Mouse (Mus musculus): ENCODE results near the gene Ptprg. TPM values are rescaled to one million over a fixed set of nuclear protein-coding genes. Genes with fewer than 3 reads are reported as not detected.

Gene Ptprg
- total and polyA plus RNA-seq, 2 experiments from 2014 or later: 28.5 to 88.7 TPM

DNA sequence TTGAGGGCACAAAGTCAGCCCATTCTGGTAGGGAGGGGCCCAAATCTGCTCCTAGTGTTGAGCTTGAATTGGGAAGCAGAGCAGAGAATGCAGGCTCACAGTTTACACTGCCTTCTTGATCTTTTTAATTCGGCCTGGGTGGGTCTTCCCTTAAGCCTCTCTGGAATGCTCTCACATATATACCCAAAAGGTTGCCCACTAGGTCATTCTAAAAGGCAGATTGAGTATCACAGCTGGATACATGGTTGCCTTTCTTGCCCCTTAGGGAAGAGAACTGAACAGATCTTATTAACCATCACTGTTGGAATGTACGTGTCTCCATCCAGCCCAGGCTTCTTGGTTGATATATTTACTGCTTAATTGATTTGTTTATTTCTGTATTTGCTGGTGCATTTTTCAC lies 349.5 kb downstream of the Ptprg start:
- TF ChIP-seq CTCF (IDR thresholded peaks at IDR 0.05; ENCODE audit: low read depth): no peak
- H3K4me2 ChIP-seq (ENCODE audit: low read depth): no peak overlapping the region
- no peak overlapping the region for H3K4me3 ChIP-seq (ENCODE audit: low read depth, low read length)
- DNase-seq (no peak), ATAC-seq (no peak)
- no peak overlapping the region for H3K27ac ChIP-seq (ENCODE audit: low read depth, low read length)
- WGBS: 34% methylated on average over 2 of the region's 2 CpGs
- 0 out of 2 replicates have a peak, but pooled peaks cover 5% of the 10 kb centered on the region for H3K4me1 ChIP-seq (ENCODE audit: insufficient read depth)
- H3K27me3 ChIP-seq (ENCODE audit: insufficient read depth, low read length): no peaks in the 10 kb centered on the region
- H3K9me3 ChIP-seq (ENCODE audit: low read length): no peaks in the 10 kb centered on the region
- no peak overlapping the region for H3K9ac ChIP-seq
- no peaks in the 10 kb centered on the region for H3K36me3 ChIP-seq (ENCODE audit: insufficient read depth)

DNA sequence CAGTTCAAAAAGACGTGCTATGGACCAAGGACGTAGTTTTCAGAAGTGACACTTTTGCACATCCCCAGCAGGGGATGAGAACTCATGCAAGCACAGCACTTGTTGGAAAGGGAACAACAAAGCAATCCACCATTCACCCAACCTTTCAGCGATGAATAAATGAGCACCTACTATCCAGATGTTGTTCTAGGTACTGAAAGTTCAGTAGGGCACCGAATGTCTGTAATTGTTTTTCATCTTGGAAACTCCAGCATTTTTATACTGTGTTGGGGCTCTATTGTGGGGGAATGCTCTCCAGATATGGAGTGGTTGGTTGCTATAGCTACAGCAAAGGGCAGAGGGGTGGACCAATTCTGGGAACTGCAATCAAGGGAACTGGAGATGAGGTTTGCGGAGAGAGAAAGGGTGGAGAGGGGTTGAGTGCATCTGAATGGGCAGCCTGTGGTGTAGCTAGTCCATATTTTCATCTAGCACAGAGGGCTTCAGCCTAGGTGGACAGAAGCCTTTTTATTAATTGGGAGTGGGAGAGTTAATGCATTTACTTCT lies 352.9 kb downstream of the Ptprg start:
- WGBS: 58% methylated on average over 5 of the region's 5 CpGs
- 0 out of 2 replicates have a peak, but pooled peaks cover 5% of the 10 kb centered on the region for H3K4me1 ChIP-seq (ENCODE audit: insufficient read depth)
- H3K4me2 ChIP-seq (ENCODE audit: low read depth): no peak overlapping the region
- H3K9me3 ChIP-seq (ENCODE audit: low read length): no peaks in the 10 kb centered on the region
- H3K9ac ChIP-seq: no peak overlapping the region
- DNase-seq (no peak), ATAC-seq (peak; percentile 74)
- no peaks in the 10 kb centered on the region for H3K27me3 ChIP-seq (ENCODE audit: insufficient read depth, low read length)
- no peak overlapping the region for H3K4me3 ChIP-seq (ENCODE audit: low read depth, low read length)
- H3K36me3 ChIP-seq (ENCODE audit: insufficient read depth): no peaks in the 10 kb centered on the region
- no peak overlapping the region for H3K27ac ChIP-seq (ENCODE audit: low read depth, low read length)
- no peak for TF ChIP-seq CTCF (IDR thresholded peaks at IDR 0.05; ENCODE audit: low read depth)

DNA sequence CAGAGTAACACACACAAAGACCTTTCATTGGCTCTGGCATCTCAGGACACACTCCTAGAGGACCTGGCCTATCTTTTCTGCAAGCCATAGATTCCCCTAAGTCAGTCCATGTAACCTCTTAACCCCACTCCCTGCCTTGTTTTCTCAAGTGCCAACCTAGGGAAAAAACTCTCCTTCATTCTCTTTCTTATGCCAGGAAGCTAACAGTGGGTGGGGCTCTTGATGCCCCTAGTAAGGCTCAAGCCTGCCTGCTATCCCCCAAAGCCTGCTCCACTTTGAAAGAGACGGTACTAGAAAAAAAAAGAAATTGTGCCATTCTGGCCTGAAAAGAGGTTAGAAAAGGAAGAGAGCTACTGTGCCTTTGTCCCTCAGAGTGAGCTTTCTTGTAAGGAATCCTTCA lies 358.9 kb downstream of the Ptprg start:
- no peak overlapping the region for H3K4me2 ChIP-seq (ENCODE audit: low read depth)
- TF ChIP-seq CTCF (IDR thresholded peaks at IDR 0.05; ENCODE audit: low read depth): no peak
- H3K4me3 ChIP-seq (ENCODE audit: low read depth, low read length): no peak overlapping the region
- whole genome bisulfite sequencing: 93% methylated on average over 1 of the region's 1 CpGs
- no peaks in the 10 kb centered on the region for H3K9me3 ChIP-seq (ENCODE audit: low read length)
- DNase-seq: no peak
- no peaks in the 10 kb centered on the region for H3K4me1 ChIP-seq (ENCODE audit: insufficient read depth)
- H3K9ac ChIP-seq: no peak overlapping the region
- H3K27me3 ChIP-seq (ENCODE audit: insufficient read depth, low read length): no peaks in the 10 kb centered on the region
- no peaks in the 10 kb centered on the region for H3K36me3 ChIP-seq (ENCODE audit: insufficient read depth)
- H3K27ac ChIP-seq (ENCODE audit: low read depth, low read length): no peak overlapping the region
- no peak for ATAC-seq

DNA sequence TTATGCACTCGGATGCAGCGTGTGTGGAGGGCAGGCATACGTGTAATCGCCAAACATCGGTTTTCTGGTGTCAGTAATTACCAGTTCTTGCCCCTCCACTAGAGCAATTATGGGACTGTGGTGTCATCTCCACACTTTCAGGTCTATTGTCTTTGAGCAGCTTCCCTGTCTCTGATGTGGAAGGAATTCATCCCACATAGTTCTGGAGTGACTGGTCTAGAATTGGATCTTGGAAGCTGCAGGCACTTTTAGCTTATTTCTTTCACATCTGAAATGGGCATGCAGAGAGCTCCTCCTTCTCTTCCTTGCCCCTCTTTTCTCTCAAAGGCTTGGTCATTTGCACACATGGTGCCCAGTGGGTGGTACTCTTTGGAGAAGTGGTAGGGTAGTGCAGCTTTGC lies 363.9 kb downstream of the Ptprg start:
- Histone ChIP-seq H3K4me3 (ENCODE audit: low read depth, low read length) (no peak overlapping the region), H3K27me3 (ENCODE audit: insufficient read depth, low read length) (no peaks in the 10 kb centered on the region), H3K4me1 (ENCODE audit: insufficient read depth) (no peaks in the 10 kb centered on the region), H3K9me3 (ENCODE audit: low read length) (no peaks in the 10 kb centered on the region), H3K4me2 (ENCODE audit: low read depth) (no peak overlapping the region), H3K27ac (ENCODE audit: low read depth, low read length) (no peak overlapping the region), H3K9ac (no peak overlapping the region), H3K36me3 (ENCODE audit: insufficient read depth) (no peaks in the 10 kb centered on the region)
- no peak for DNase-seq
- no peak for ATAC-seq
- 84% methylated on average over 5 of the region's 5 CpGs for WGBS
- no peak for TF ChIP-seq CTCF (IDR thresholded peaks at IDR 0.05; ENCODE audit: low read depth)

DNA sequence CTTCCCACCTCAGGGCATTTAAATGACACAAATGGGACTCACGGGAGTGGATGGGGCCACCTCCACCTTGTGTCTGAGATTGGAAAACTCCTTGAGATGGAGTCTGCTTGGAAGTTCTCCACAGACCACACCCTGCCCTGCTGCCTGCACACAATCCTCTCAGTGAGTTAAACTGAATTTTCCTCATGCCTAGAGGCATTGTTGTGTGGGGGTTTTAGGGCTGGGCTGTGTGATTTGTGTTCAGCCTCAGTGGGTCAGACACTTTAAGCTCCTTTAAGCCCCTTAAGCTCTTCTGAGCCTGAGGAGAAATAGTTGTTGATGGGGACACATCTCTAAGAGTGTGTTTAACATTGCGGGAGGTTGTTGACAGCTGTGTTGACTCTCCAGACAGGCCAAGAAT lies 375.2 kb downstream of the Ptprg start:
- 40% methylated on average over 2 of the region's 2 CpGs for WGBS

DNA sequence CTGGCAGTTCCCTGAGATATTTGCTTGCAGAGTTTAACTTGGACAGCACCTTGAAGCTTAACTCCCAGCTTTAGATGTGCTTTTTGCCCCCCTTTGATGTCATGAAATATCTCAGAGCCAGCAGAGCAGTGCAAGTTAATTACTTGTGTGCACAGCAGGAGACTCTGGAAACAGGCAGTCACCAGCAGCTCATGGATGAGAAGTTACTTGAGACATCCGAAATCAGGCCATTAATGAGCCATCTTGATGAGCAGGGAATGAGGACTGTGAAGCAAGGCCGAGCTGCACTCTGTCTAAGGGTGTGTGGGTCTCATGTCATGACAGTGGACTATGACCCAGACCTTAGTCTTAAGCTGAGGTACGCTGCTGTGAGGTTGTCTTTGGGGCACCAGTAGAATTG lies 379.2 kb downstream of the Ptprg start:
- ATAC-seq (no peak), DNase-seq (no peak)
- no peaks in the 10 kb centered on the region for H3K27me3 ChIP-seq (ENCODE audit: insufficient read depth, low read length)
- WGBS: 33% methylated on average over 3 of the region's 3 CpGs
- no peak overlapping the region for H3K4me3 ChIP-seq (ENCODE audit: low read depth, low read length)
- no peaks in the 10 kb centered on the region for H3K4me1 ChIP-seq (ENCODE audit: insufficient read depth)
- no peak overlapping the region for H3K27ac ChIP-seq (ENCODE audit: low read depth, low read length)
- no peaks in the 10 kb centered on the region for H3K36me3 ChIP-seq (ENCODE audit: insufficient read depth)
- TF ChIP-seq CTCF (IDR thresholded peaks at IDR 0.05; ENCODE audit: low read depth): no peak
- H3K9me3 ChIP-seq (ENCODE audit: low read length): no peaks in the 10 kb centered on the region
- no peak overlapping the region for H3K9ac ChIP-seq
- H3K4me2 ChIP-seq (ENCODE audit: low read depth): no peak overlapping the region

More for the DNA sequence above, 375.2 kb downstream of the Ptprg start:
- Histone ChIP-seq H3K9ac (no peak overlapping the region), H3K27ac (ENCODE audit: low read depth, low read length) (no peak overlapping the region), H3K4me2 (ENCODE audit: low read depth) (no peak overlapping the region), H3K36me3 (ENCODE audit: insufficient read depth) (no peaks in the 10 kb centered on the region), H3K4me1 (ENCODE audit: insufficient read depth) (no peaks in the 10 kb centered on the region), H3K9me3 (ENCODE audit: low read length) (no peaks in the 10 kb centered on the region), H3K4me3 (ENCODE audit: low read depth, low read length) (no peak overlapping the region), H3K27me3 (ENCODE audit: insufficient read depth, low read length) (no peaks in the 10 kb centered on the region)
- no peak for TF ChIP-seq CTCF (IDR thresholded peaks at IDR 0.05; ENCODE audit: low read depth)
- ATAC-seq (no peak), DNase-seq (no peak)

DNA sequence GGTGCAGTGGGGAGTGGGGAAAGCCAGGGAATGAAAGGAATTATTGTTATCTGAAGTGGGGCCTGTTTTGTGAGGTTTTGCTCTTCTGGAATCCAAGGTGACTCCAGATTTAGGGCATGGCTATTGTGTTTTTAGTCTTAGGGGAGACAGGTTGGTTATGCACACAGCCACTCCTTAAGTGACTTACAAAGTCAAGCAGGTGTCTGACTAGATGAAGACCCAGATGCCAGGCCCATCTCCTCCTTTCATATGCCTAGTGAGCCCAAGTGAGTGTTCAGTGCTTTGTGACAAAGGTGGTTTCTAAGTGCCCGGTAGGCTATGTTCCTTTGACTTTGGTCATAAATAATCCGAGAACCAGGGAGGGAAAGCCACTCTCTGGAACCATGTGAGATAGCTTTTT lies 381.2 kb downstream of the Ptprg start:
- Histone ChIP-seq H3K4me2 (ENCODE audit: low read depth) (no peak overlapping the region), H3K9me3 (ENCODE audit: low read length) (no peaks in the 10 kb centered on the region), H3K27me3 (ENCODE audit: insufficient read depth, low read length) (no peaks in the 10 kb centered on the region), H3K36me3 (ENCODE audit: insufficient read depth) (no peaks in the 10 kb centered on the region), H3K4me1 (ENCODE audit: insufficient read depth) (no peaks in the 10 kb centered on the region), H3K9ac (no peak overlapping the region), H3K27ac (ENCODE audit: low read depth, low read length) (no peak overlapping the region), H3K4me3 (ENCODE audit: low read depth, low read length) (no peak overlapping the region)
- ATAC-seq: no peak
- no peak for TF ChIP-seq CTCF (IDR thresholded peaks at IDR 0.05; ENCODE audit: low read depth)
- WGBS: 88% methylated on average over 2 of the region's 2 CpGs
- DNase-seq: no peak
